Mouse (Mus musculus) CH12.LX (cell line): ENCODE results near the gene Zfand6.

Experiments
- CTCF ChIP-seq, 2 experiments: IDR thresholded peaks in 1 of 2; conservative IDR thresholded peaks in 1 of 2; 2 replicates each; pipeline ENCODE4 v1.5.1; 2011 to 2012; ENCODE audit warnings: low read depth in 2 of 2, low read length in 2 of 2, improper control_type of control experiment in 1 of 2, inconsistent platforms in 1 of 2, mild to moderate bottlenecking in 1 of 2, moderate library complexity in 1 of 2
- HCFC1 ChIP-seq: IDR thresholded peaks from 2 replicates; pipeline ENCODE4 v1.6.1; 2012; ENCODE audit warnings: low read depth, mild to moderate bottlenecking, inconsistent platforms, low read length, improper control_type of control experiment
- JUND ChIP-seq: conservative IDR thresholded peaks from 2 replicates; pipeline ENCODE4 v1.6.1; 2011; ENCODE audit warnings: low read depth, low read length, improper control_type of control experiment
- MAFK ChIP-seq: IDR thresholded peaks from 2 replicates; pipeline ENCODE4 v1.6.1; 2011; ENCODE audit warnings: low read length, improper control_type of control experiment; ENCODE audit not compliant: insufficient replicate concordance
- MAZ ChIP-seq: IDR thresholded peaks from 2 replicates; pipeline ENCODE4 v1.6.1; 2012; ENCODE audit warnings: low read depth, mild to moderate bottlenecking, inconsistent platforms, low read length, improper control_type of control experiment, moderate library complexity
- POLR2A ChIP-seq: IDR thresholded peaks from 2 replicates; pipeline ENCODE4 v1.6.1; 2011; ENCODE audit warnings: low read depth, mild to moderate bottlenecking, improper control_type of control experiment, low read length
- SIN3A ChIP-seq: IDR thresholded peaks from 2 replicates; pipeline ENCODE4 v1.6.1; 2012; ENCODE audit warnings: low read length, improper control_type of control experiment, inconsistent platforms
- USF1 ChIP-seq: IDR thresholded peaks from 2 replicates; pipeline ENCODE4 v1.6.1; 2014; ENCODE audit warnings: low read depth, mild to moderate bottlenecking, inconsistent platforms, low read length, improper control_type of control experiment

GRCm38 (mm10) chr7:84612445-84612844, 77.3 kb downstream of the Zfand6 start:
- TF ChIP-seq MAZ (no peak), MAFK (no peak), USF1 (no peak), POLR2A (no peak), HCFC1 (no peak), CTCF (conservative IDR thresholded peaks at IDR 0.05 in 1 of 2, IDR thresholded peaks at IDR 0.05 in 1 of 2; ENCODE audit: low read depth in 2 of 2, low read length in 2 of 2) (no peak), SIN3A (no peak), JUND (no peak)
